Mouse (Mus musculus) olfactory bulb, adult 2 months (tissue): ENCODE data around the gene Coa7.

Experiments
- CTCF ChIP-seq: fragments of 200-500 bp; IDR thresholded peaks from 2 replicates; pipeline ENCODE4 v1.5.1; 2012; ENCODE audit warnings: low read depth, mild to moderate bottlenecking, low read length, moderate library complexity; ENCODE audit not compliant: insufficient read depth
- POLR2A ChIP-seq: fragments of 200-500 bp; IDR thresholded peaks from 2 replicates; pipeline ENCODE4 v1.6.1; 2012; ENCODE audit warnings: mild to moderate bottlenecking, low read depth, low read length, moderate library complexity; ENCODE audit not compliant: insufficient read depth

DNA sequence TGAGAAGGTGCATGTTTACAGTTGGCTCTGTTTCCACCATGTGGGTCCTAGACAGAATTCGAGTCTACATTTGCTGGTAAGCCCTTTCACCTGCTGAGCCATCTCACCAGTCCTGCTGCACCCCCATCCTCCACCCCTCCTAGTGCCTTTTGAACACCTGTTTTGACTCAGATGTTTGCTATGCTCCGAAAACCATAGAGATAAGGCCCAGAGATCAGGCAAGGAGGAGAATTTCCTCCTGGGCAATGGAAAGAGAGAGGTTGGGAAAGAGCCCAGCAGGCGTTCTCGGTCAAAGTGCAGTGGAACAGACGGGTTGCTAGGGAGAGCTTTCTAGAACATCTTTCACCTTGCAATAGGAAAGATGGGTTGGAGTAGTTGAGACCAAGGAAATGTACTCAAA, 63.2 kb downstream of the Coa7 start:
- no peak for TF ChIP-seq CTCF
- TF ChIP-seq POLR2A: no peak
